Mouse (Mus musculus) cerebral cortex, adult 2 months (tissue): Measurements from ENCODE around the gene 1810037I17Rik.

Source experiments
- WGBS: fragments of 180-500 bp; shearing (Covaris S2); methylation state at CpG from one replicate; pipeline ENCODE4 v1.1.7; 2018; 5-methylcytosine and 5-hydroxymethylcytosine counted together

The 1810037I17Rik gene

DNA sequence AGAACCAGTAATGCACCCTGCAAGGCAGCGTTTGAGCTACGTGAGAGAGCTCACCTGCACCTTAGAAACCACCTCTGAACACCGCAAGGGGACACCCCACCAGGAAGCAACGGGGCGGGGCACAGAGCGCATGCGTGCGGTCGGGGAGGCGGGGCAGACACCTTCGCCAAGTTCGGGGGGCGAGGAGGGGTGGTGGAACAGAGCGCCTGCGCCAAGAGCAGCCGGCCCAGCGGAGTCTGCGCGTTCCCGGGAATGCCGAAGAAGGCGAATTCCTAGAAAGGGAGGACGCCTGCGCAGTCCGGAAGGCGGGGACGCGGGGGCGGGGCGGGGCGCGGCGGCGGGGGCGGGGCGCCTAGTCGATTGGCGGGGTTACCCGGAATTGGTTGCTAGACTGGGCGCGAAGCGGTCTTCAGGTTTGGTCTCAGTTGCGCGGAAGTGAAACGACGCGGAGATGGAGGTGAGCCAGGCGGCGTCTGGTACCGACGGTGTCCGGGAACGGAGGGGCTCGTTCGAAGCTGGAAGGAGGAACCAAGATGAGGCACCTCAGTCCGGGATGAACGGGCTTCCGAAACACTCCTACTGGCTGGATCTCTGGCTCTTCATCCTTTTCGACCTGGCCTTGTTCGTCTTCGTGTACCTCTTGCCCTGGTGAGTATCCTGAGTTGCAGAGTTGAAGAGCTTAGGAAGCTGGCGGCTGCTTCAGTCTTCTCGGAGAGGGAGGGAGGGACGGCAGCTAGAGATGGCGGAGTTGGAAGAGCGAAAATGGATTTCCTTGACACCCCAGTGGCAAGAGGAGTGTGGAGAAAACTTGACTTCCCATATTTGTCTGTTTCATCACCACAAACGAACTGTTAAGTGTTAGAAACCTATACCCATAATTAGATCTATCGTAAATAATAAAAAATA lies at the start of gene 1810037I17Rik:
1810037I17Rik (plus strand) TSS at position 195 of the 906 bp plus-strand sequence.
- 1% methylated on average over 67 of the region's 68 CpGs for WGBS

- 93% methylated on average over 2 of the region's 2 CpGs for WGBS
Measured at GRCm38 (mm10) chr3:122876870-122877269, 47.1 kb upstream of the 1810037I17Rik start.

DNA sequence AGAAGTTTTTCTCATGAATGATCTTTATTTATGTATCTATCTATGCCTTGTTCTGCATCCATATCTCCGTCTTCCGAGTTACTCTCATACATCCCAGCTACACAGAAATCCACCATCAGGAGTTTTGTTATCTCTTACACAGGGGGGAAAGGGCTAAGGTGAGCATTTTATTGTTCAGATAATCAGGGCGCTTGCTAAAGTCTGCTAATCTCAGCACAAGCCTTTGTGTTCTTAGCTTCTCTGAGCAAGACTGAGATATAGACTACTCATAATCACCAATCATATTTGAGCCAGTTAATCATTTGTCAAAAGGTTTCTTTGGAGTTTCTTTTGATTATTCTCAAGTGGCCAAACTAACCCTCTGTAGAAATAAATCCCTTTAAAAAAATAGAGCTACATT lies 46.5 kb upstream of the 1810037I17Rik start:
- 95% methylated on average over 3 of the region's 3 CpGs for WGBS

DNA sequence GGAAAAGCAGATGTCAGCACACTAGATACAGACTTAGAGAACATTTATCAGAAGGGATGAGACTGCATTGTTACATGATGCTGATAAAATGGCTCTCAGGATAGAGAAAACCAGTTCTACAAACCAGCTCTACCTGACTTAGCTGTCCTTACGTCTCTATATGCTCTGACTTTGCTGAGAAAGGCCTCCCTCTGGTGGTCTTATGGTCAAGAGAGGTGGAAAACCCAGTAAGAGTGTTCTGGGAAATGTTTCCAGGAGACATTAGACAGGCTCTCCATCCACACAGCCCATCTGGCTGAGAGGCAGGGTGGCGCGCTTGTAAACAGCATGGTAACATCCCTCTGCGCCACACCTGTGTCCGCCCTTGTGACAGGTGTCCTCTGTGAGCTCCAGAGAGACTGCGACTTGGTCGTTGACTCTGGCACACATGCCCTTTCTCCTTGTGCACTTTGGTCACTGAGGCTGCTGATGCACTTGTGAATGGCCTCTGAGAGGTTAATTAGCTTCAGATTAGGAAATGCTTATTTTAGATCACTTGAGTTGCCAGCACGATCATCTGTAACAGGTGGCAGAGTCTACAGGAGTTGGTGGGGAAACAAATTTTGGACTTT lies 45.2 kb upstream of the 1810037I17Rik start:
- 91% methylated on average over 8 of the region's 8 CpGs for WGBS

DNA sequence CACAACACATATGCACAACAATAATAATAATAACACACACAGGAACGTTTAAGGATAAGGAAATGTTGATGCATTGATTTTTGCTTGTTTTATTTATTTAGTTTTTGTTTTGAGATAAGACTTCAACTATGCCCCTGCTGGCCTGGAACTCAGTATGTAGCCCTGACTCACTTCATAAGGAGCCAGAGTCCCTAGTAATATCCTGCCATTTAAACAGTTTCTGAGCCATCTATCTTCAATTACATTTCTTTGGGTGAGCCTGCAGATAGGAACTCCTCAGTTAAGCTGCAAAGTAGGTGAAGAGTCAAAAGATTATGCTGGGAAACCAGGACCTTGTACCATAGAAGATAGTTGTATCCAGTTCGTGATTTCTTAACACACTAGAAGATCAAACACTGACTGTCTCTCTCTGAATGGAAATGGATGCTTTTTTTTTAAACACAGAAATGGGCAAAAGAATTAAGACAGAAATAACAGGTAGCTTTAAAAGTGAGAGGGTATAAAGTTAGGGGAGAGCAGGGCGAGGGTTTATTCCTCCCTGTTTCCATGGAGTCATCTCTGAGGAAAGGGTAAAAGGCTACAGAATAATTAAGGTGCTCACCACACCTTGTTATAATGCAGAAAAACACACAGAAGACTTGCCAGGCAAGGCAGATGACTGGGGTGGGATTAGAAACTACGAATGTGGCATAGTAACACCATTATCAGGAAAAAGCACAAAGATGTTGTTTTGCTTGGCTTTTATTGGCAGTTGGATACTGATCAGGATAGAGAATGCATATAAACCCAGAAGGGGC lies 36.3 kb upstream of the 1810037I17Rik start:
- WGBS = 79% methylated on average over 4 of the region's 4 CpGs

DNA sequence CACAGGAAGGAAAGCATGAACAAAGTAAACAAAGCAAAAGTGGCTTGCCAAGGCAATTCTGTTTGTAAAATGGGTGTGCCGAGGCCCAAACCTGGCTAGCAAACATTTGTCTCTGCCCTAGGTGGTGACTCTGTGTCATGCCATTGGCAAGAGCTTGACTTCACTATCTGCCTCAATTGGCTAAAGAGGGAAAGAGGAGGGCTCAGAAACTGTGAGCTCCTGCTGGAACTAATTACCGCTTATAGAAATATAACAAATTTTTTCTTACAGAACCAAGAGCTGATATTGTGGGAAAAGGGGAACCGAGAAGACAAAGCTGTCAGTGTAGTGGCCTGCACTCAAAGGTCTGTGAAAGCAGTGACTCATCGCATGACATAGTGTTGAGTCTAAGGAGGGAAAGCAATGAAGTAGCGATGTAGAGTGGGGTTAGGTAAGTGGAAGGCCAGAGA lies 35.6 kb upstream of the 1810037I17Rik start:
- WGBS = 76% methylated on average over 5 of the region's 5 CpGs

DNA sequence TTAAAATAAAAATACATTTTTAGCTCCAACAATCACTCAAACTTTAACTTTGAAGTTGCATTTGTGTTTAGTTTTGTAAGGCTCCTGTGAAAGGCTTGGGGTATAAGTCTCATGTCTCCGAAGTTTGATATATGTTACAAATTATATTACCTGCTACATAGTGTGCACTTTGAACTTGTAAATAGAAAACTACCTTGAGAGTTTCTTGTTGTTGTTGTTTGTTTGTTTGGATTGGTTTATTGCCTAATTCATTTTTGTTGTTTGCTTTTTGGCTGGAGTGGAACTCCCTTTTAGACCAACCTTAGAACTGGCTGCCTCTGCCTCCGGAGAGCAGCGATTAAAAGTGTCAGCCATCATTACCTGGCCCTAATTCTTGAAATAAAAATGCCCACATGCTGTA lies 29.2 kb upstream of the 1810037I17Rik start, which contains the start of gene Fabp2:
Fabp2 (plus strand) TSS at position 301 of the 400 bp plus-strand sequence.
- 95% methylated on average over 3 of the region's 3 CpGs for WGBS

DNA sequence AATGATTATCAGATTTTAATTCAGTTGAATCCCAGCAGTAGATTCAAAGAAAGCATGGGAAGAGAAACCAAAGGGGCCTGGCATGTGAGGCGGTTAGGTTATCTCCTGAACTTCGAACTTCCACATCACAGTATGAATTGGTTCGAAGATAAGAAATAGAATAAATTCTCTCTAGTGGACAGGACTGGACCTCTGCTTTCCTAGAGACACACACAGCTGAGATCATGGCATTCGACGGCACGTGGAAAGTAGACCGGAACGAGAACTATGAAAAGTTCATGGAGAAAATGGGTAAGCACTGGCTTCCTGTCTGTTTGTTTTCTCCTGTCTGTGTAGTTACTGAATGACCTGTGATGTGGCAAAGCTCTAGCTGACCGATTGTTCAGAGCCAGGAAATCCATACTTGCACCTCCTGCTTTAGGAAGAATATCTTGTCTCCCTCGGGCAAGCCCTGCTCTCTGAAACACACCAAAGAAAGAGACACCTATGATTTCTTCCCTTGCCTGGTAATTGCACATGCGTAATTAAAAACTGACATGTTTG lies 28.7 kb upstream of the 1810037I17Rik start:
- 88% methylated on average over 11 of the region's 11 CpGs for WGBS

DNA sequence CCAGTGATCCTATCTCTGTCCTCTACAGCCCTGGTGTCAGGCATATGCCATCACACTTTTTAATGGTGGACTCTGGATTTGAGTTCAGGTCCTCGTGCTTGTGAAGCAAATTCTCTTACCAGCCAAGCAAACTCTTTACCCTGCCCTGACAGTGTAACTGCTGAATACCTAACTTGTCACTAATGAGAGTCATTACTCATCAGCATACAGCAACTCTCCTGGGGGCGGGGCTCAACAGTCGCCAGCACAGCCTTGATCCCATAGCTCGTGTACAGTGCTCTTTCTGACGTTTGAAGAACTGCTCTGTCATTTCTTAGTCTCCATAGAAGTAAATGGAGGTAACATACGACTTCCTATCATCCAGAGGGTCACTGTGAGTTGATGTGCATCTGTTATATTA lies 25.7 kb upstream of the 1810037I17Rik start:
- WGBS = 69% methylated on average over 6 of the region's 6 CpGs

GRCm38 (mm10) chr3:122903746-122904433 lies 20.1 kb upstream of the 1810037I17Rik start:
- 39% methylated on average over 12 of the region's 12 CpGs for WGBS

DNA sequence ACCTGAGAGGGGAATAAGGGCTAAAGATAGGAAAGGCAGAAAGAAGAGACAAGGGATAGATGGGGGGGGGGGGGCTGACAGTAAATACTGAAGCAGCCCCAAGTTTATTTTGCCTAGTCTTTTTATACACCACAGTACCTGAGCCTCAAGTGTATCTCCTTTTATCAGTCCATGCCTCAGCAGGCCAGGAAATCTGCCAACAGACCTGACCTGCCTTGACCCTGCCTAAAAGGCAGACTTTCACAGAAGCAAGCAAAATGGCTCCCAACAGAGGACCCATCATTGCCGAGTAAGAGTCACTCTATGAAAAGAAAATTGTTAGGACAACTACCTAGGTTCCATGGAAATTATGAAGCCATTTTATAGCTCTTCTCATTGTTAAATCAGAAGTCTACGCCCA lies 16.2 kb upstream of the 1810037I17Rik start:
- 90% methylated on average over 2 of the region's 2 CpGs for WGBS

DNA sequence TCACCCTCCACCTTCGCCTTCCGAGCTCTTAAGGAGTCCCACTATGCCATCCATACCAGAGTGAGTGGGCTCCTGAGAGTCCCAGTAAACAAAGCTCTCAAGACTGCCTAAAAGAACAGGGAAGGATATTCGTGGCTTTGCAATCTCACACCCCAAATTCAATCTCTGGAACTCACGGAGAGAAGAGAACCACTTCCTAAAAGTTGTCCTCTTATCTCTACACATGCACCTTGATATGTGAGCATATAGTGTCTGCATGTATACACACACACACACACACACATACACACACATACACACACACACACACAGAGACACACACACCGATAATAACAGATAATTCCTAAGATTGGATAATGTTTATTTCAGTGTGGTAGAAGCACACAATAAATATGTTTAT lies 8.5 kb upstream of the 1810037I17Rik start:
- 88% methylated on average over 5 of the region's 5 CpGs for WGBS

- WGBS = 86% methylated on average over 6 of the region's 6 CpGs
Measured at GRCm38 (mm10) chr3:122916191-122916680, 7.8 kb upstream of the 1810037I17Rik start.

GRCm38 (mm10) chr3:122918672-122919071 lies 5.3 kb upstream of the 1810037I17Rik start:
- 71% methylated on average over 2 of the region's 2 CpGs for WGBS

- 91% methylated on average over 8 of the region's 8 CpGs for WGBS
Measured at GRCm38 (mm10) chr3:122919260-122919659, 4.7 kb upstream of the 1810037I17Rik start, which contains the start of gene Gm10959. Gm10959 (minus strand) TSS chr3:122919360.

GRCm38 (mm10) chr3:122920572-122921435 lies 3.2 kb upstream of the 1810037I17Rik start:
- 73% methylated on average over 8 of the region's 8 CpGs for WGBS

DNA sequence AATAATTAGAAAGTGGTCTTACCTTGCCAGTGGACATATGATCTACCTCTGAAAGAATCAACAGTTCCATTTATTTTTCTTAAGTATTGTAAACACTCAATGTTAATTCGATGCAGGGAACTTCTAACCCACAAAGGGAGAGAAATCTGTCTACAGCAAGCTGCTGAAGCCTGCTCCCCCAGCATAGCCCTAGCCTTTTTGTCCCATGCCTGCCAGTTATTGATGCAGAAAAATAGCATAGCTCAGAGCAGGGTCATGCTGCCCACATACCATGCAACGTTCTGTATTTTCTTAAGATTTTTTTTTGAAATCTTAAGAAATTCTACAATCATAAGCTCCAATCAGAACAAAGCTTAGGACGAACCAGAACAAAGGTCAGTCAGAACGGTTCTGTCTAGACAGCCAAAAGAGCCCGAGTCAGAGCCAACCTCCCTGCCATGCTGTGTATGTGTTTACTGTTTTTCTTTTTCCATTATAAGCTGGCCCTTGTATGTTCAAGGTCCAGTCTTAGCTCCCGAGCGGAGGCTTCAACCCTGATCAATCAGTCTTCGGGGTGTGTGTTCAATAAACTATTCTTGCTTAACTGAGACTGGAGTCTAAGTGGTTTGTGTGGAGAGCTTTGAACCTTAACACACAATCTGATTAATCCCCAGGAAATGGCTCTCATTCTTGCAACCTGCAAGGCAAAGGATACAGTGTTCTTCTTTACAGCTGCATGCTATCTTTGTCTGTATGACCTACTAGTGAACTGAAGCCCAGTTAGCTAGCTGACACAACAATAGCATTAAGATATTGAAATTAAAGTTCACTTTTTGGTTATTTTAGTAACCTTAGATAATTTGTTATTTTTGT lies 2.1 kb upstream of the 1810037I17Rik start:
- 79% methylated on average over 8 of the region's 8 CpGs for WGBS

GRCm38 (mm10) chr3:122923147-122923546 lies 856 bp upstream of the 1810037I17Rik start:
- 76% methylated on average over 7 of the region's 7 CpGs for whole genome bisulfite sequencing

GRCm38 (mm10) chr3:122929723-122930122 lies 5.7 kb downstream of the 1810037I17Rik start:
- WGBS = 51% methylated on average over 6 of the region's 6 CpGs
